Mouse (Mus musculus): Measurements from ENCODE around the gene Hist1h3g. TPM values are rescaled to one million over a fixed set of nuclear protein-coding genes. Genes with fewer than 3 reads are reported as not detected.

Gene Hist1h3g
- polyA plus RNA-seq, 1 experiment from 2014 or later, result not detected

Other genes starting within 250 kb of the Hist1h3g start
- 33.4 TPM for gene Zfp322a, start 166.2 kb upstream of the Hist1h3g start, polyA plus RNA-seq (2014; fragmentation: Illumina TruSeq; extraction: RNeasy Lipid Tissue Mini Kit (QIAGEN cat#74804); ENCODE audit: low read depth, low replicate concordance)
- 1.4 TPM for gene Abt1, start 111.6 kb upstream of the Hist1h3g start, polyA plus RNA-seq (2014; fragmentation: Illumina TruSeq; extraction: RNeasy Lipid Tissue Mini Kit (QIAGEN cat#74804); ENCODE audit: low read depth, low replicate concordance)
- gene Btn1a1, start 69.5 kb upstream of the Hist1h3g start, polyA plus RNA-seq (2014; fragmentation: Illumina TruSeq; extraction: RNeasy Lipid Tissue Mini Kit (QIAGEN cat#74804); ENCODE audit: low read depth, low replicate concordance), result 0.35 TPM
- gene Btn2a2, start 46.6 kb upstream of the Hist1h3g start, polyA plus RNA-seq (2014; fragmentation: Illumina TruSeq; extraction: RNeasy Lipid Tissue Mini Kit (QIAGEN cat#74804); ENCODE audit: low read depth, low replicate concordance), result 0.25 TPM
- gene Hist1h4h, start 4.4 kb upstream of the Hist1h3g start, polyA plus RNA-seq (2014; fragmentation: Illumina TruSeq; extraction: RNeasy Lipid Tissue Mini Kit (QIAGEN cat#74804); ENCODE audit: low read depth, low replicate concordance), result not detected
- not detected for gene Hist1h2af, start 1.5 kb upstream of the Hist1h3g start, polyA plus RNA-seq (2014; fragmentation: Illumina TruSeq; extraction: RNeasy Lipid Tissue Mini Kit (QIAGEN cat#74804); ENCODE audit: low read depth, low replicate concordance)
- gene Hist1h2bh, start 8.0 kb downstream of the Hist1h3g start, polyA plus RNA-seq (2014; fragmentation: Illumina TruSeq; extraction: RNeasy Lipid Tissue Mini Kit (QIAGEN cat#74804); ENCODE audit: low read depth, low replicate concordance), result not detected
- not detected for gene Hist1h3f, start 8.6 kb downstream of the Hist1h3g start, polyA plus RNA-seq (2014; fragmentation: Illumina TruSeq; extraction: RNeasy Lipid Tissue Mini Kit (QIAGEN cat#74804); ENCODE audit: low read depth, low replicate concordance)
- gene Hist1h4f, start 16.2 kb downstream of the Hist1h3g start, polyA plus RNA-seq (2014; fragmentation: Illumina TruSeq; extraction: RNeasy Lipid Tissue Mini Kit (QIAGEN cat#74804); ENCODE audit: low read depth, low replicate concordance), result not detected
- gene Hist1h1d, start 17.8 kb downstream of the Hist1h3g start, polyA plus RNA-seq (2014; fragmentation: Illumina TruSeq; extraction: RNeasy Lipid Tissue Mini Kit (QIAGEN cat#74804); ENCODE audit: low read depth, low replicate concordance), result 0.11 TPM
- not detected for gene Hist1h3e, start 26.9 kb downstream of the Hist1h3g start, polyA plus RNA-seq (2014; fragmentation: Illumina TruSeq; extraction: RNeasy Lipid Tissue Mini Kit (QIAGEN cat#74804); ENCODE audit: low read depth, low replicate concordance)
- not detected for gene Hist1h2ae, start 35.8 kb downstream of the Hist1h3g start, polyA plus RNA-seq (2014; fragmentation: Illumina TruSeq; extraction: RNeasy Lipid Tissue Mini Kit (QIAGEN cat#74804); ENCODE audit: low read depth, low replicate concordance)
- not detected for gene Hist1h2bg, start 36.0 kb downstream of the Hist1h3g start, polyA plus RNA-seq (2014; fragmentation: Illumina TruSeq; extraction: RNeasy Lipid Tissue Mini Kit (QIAGEN cat#74804); ENCODE audit: low read depth, low replicate concordance)
- gene Hist1h2bf, start 38.8 kb downstream of the Hist1h3g start, polyA plus RNA-seq (2014; fragmentation: Illumina TruSeq; extraction: RNeasy Lipid Tissue Mini Kit (QIAGEN cat#74804); ENCODE audit: low read depth, low replicate concordance), result not detected
- not detected for gene Hist1h2ad, start 39.0 kb downstream of the Hist1h3g start, polyA plus RNA-seq (2014; fragmentation: Illumina TruSeq; extraction: RNeasy Lipid Tissue Mini Kit (QIAGEN cat#74804); ENCODE audit: low read depth, low replicate concordance)
- not detected for gene Hist1h3d, start 40.3 kb downstream of the Hist1h3g start, polyA plus RNA-seq (2014; fragmentation: Illumina TruSeq; extraction: RNeasy Lipid Tissue Mini Kit (QIAGEN cat#74804); ENCODE audit: low read depth, low replicate concordance)
- not detected for gene Hist1h4d, start 46.2 kb downstream of the Hist1h3g start, polyA plus RNA-seq (2014; fragmentation: Illumina TruSeq; extraction: RNeasy Lipid Tissue Mini Kit (QIAGEN cat#74804); ENCODE audit: low read depth, low replicate concordance)
- gene Hist1h2be, start 85.7 kb downstream of the Hist1h3g start, polyA plus RNA-seq (2014; fragmentation: Illumina TruSeq; extraction: RNeasy Lipid Tissue Mini Kit (QIAGEN cat#74804); ENCODE audit: low read depth, low replicate concordance), result 0.91 TPM
- 0.24 TPM for gene Hist1h1e, start 87.1 kb downstream of the Hist1h3g start, polyA plus RNA-seq (2014; fragmentation: Illumina TruSeq; extraction: RNeasy Lipid Tissue Mini Kit (QIAGEN cat#74804); ENCODE audit: low read depth, low replicate concordance)
- 0.28 TPM for gene Hist1h2ac, start 148.5 kb downstream of the Hist1h3g start, polyA plus RNA-seq (2014; fragmentation: Illumina TruSeq; extraction: RNeasy Lipid Tissue Mini Kit (QIAGEN cat#74804); ENCODE audit: low read depth, low replicate concordance)
- gene Hist1h2bc, start 148.8 kb downstream of the Hist1h3g start, polyA plus RNA-seq (2014; fragmentation: Illumina TruSeq; extraction: RNeasy Lipid Tissue Mini Kit (QIAGEN cat#74804); ENCODE audit: low read depth, low replicate concordance), result 16.4 TPM
- gene Hist1h1t, start 160.4 kb downstream of the Hist1h3g start, polyA plus RNA-seq (2014; fragmentation: Illumina TruSeq; extraction: RNeasy Lipid Tissue Mini Kit (QIAGEN cat#74804); ENCODE audit: low read depth, low replicate concordance), result 0.91 TPM
- gene Hist1h4c, start 163.0 kb downstream of the Hist1h3g start, polyA plus RNA-seq (2014; fragmentation: Illumina TruSeq; extraction: RNeasy Lipid Tissue Mini Kit (QIAGEN cat#74804); ENCODE audit: low read depth, low replicate concordance), result 3.9 TPM
- 13.3 TPM for gene Hfe, start 175.4 kb downstream of the Hist1h3g start, polyA plus RNA-seq (2014; fragmentation: Illumina TruSeq; extraction: RNeasy Lipid Tissue Mini Kit (QIAGEN cat#74804); ENCODE audit: low read depth, low replicate concordance)
- gene Hist1h1c, start 203.4 kb downstream of the Hist1h3g start, polyA plus RNA-seq (2014; fragmentation: Illumina TruSeq; extraction: RNeasy Lipid Tissue Mini Kit (QIAGEN cat#74804); ENCODE audit: low read depth, low replicate concordance), result 1.8 TPM
- not detected for gene Hist1h3c, start 210.2 kb downstream of the Hist1h3g start, polyA plus RNA-seq (2014; fragmentation: Illumina TruSeq; extraction: RNeasy Lipid Tissue Mini Kit (QIAGEN cat#74804); ENCODE audit: low read depth, low replicate concordance)
- gene Hist1h2bb, start 211.3 kb downstream of the Hist1h3g start, polyA plus RNA-seq (2014; fragmentation: Illumina TruSeq; extraction: RNeasy Lipid Tissue Mini Kit (QIAGEN cat#74804); ENCODE audit: low read depth, low replicate concordance), result not detected
- not detected for gene Hist1h2ab, start 215.7 kb downstream of the Hist1h3g start, polyA plus RNA-seq (2014; fragmentation: Illumina TruSeq; extraction: RNeasy Lipid Tissue Mini Kit (QIAGEN cat#74804); ENCODE audit: low read depth, low replicate concordance)
- not detected for gene Hist1h3b, start 216.8 kb downstream of the Hist1h3g start, polyA plus RNA-seq (2014; fragmentation: Illumina TruSeq; extraction: RNeasy Lipid Tissue Mini Kit (QIAGEN cat#74804); ENCODE audit: low read depth, low replicate concordance)
- gene Hist1h4b, start 221.6 kb downstream of the Hist1h3g start, polyA plus RNA-seq (2014; fragmentation: Illumina TruSeq; extraction: RNeasy Lipid Tissue Mini Kit (QIAGEN cat#74804); ENCODE audit: low read depth, low replicate concordance), result not detected
- gene Hist1h4a, start 225.8 kb downstream of the Hist1h3g start, polyA plus RNA-seq (2014; fragmentation: Illumina TruSeq; extraction: RNeasy Lipid Tissue Mini Kit (QIAGEN cat#74804); ENCODE audit: low read depth, low replicate concordance), result 3.1 TPM
- gene Hist1h3a, start 227.0 kb downstream of the Hist1h3g start, polyA plus RNA-seq (2014; fragmentation: Illumina TruSeq; extraction: RNeasy Lipid Tissue Mini Kit (QIAGEN cat#74804); ENCODE audit: low read depth, low replicate concordance), result not detected
- not detected for gene Hist1h1a, start 228.2 kb downstream of the Hist1h3g start, polyA plus RNA-seq (2014; fragmentation: Illumina TruSeq; extraction: RNeasy Lipid Tissue Mini Kit (QIAGEN cat#74804); ENCODE audit: low read depth, low replicate concordance)
- 4.5 TPM for gene Trim38, start 234.5 kb downstream of the Hist1h3g start, polyA plus RNA-seq (2014; fragmentation: Illumina TruSeq; extraction: RNeasy Lipid Tissue Mini Kit (QIAGEN cat#74804); ENCODE audit: low read depth, low replicate concordance)